ENCODE assay signal across 16 mouse cellular contexts in the genomic region with DNA sequence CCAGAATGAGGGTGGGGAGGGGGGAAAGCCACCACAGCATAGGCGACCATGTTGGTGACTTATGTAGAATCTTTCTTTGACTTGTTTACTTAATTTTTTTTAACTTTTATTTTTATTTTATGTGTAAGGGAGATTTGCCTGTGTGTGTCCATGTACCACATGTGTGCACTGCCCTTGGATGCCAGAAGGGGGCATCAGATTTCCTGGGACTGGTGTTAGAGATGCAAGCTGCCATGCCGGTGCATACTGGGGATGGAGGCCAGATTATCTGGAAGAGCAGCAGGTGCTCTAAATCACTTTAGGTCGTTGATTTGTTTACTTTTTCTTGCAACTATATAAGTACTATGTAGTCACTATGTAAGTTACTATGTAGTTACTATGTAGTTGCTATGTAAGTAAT.
DNase-seq lines count a peak whose midpoint lies in the region; ATAC-seq and TF ChIP-seq lines count a peak whose summit lies in the region.
"Had no signal": no experiment of that assay in that cellular context is flagged by ENCODE, and none has a peak within 500 bp of the region (broad histone marks: within the 10 kb centered on the region; RNA-seq: fewer than 3 reads in every experiment).

No protein-coding gene starts in this region.

- no peak for ATAC-seq in heart, postnatal 0 days (ENCODE audit: insufficient read depth, low read depth)
- no peak for ATAC-seq in liver, embryonic 14.5 days (ENCODE audit: insufficient read depth)
- no peak for ATAC-seq in liver, embryonic 11.5 days (replicated peaks; ENCODE audit: low FRiP score)
- ATAC-seq: CD4-positive, CD25-positive, alpha-beta regulatory T cell, adult 4 months; forebrain, embryonic 13.5 days; midbrain, embryonic 16.5 days had no signal

- H3K36me3 ChIP-seq in heart, postnatal 0 days (replicated peaks; ENCODE audit: control insufficient read depth, insufficient read depth, low read length): no peaks in the 10 kb centered on the region
- H3K36me3 ChIP-seq in heart, embryonic 10.5 days: no peaks in the 10 kb centered on the region
- H3K36me3 ChIP-seq in liver, embryonic 14.5 days (replicated peaks; ENCODE audit: control insufficient read depth, insufficient read depth, low read depth): no peaks in the 10 kb centered on the region
- H3K36me3 ChIP-seq in liver, embryonic 11.5 days (ENCODE audit: control insufficient read depth, insufficient read depth, low read length): no peaks in the 10 kb centered on the region
- H3K36me3 ChIP-seq in E14TG2a.4 (ENCODE audit: insufficient read depth, low read length): no peaks in the 10 kb centered on the region
- H3K36me3 ChIP-seq: liver, embryonic 13.5 days had no signal

- H3K9me3 ChIP-seq in heart, postnatal 0 days (replicated peaks; ENCODE audit: control insufficient read depth, low read length): no peaks in the 10 kb centered on the region
- H3K9me3 ChIP-seq in heart, embryonic 10.5 days: no peaks in the 10 kb centered on the region
- no peaks in the 10 kb centered on the region for H3K9me3 ChIP-seq in liver, embryonic 14.5 days (ENCODE audit: control insufficient read depth, low read length)
- H3K9me3 ChIP-seq in liver, embryonic 11.5 days (ENCODE audit: control insufficient read depth, low read length): no peaks in the 10 kb centered on the region
- H3K9me3 ChIP-seq in E14TG2a.4 (ENCODE audit: low read length): no peaks in the 10 kb centered on the region
- H3K9me3 ChIP-seq: forebrain, embryonic 13.5 days; liver, embryonic 13.5 days had no signal

- 0 out of 2 replicates have a peak, but pooled peaks cover 3% of the 10 kb centered on the region for H3K4me1 ChIP-seq in heart, postnatal 0 days (ENCODE audit: control insufficient read depth, insufficient read depth)
- H3K4me1 ChIP-seq in heart, embryonic 10.5 days: peaks cover 18% of the 10 kb centered on the region
- H3K4me1 ChIP-seq in liver, embryonic 14.5 days (replicated peaks; ENCODE audit: control insufficient read depth in 2 of 2, insufficient read depth in 2 of 2, low read length in 1 of 2): no peaks in the 10 kb centered on the region
- H3K4me1 ChIP-seq in liver, embryonic 11.5 days (replicated peaks; ENCODE audit: control insufficient read depth, insufficient read depth, low read length): no peaks in the 10 kb centered on the region
- H3K4me1 ChIP-seq in E14TG2a.4 (replicated peaks; ENCODE audit: low read depth, low read length): no peaks in the 10 kb centered on the region
- H3K4me1 ChIP-seq: liver, embryonic 13.5 days had no signal

- DNase-seq in heart, postnatal 0 days (ENCODE audit: low spot score): no peak
- no peak for DNase-seq in heart, embryonic 10.5 days (ENCODE audit: low spot score)
- no peak for DNase-seq in liver, embryonic 14.5 days (ENCODE audit: low read depth in 3 of 3, low spot score in 3 of 3)
- DNase-seq in liver, embryonic 11.5 days (ENCODE audit: low spot score): no peak
- DNase-seq in R1 (ENCODE audit: low read depth, low spot score): peak; percentile 20
- DNase-seq in urinary bladder, adult 2 months (ENCODE audit: low spot score): no peak
- DNase-seq: adrenal gland, postnatal 10 days; cerebellum, adult 9-10 months; heart, adult 18-20 months; heart, postnatal 10 days; liver, embryonic 13.5 days; right cerebral cortex, postnatal 14 days had no signal

- no peak for TF ChIP-seq EP300 in heart, postnatal 0 days (IDR thresholded peaks at IDR 0.05; ENCODE audit: low read depth)
- no peak for TF ChIP-seq EP300 in liver, embryonic 14.5 days (IDR thresholded peaks at IDR 0.05; ENCODE audit: low read depth)

- no peak overlapping the region for H3K4me3 ChIP-seq in heart, postnatal 0 days (ENCODE audit: low read depth, low read length)
- no peak overlapping the region for H3K4me3 ChIP-seq in heart, embryonic 10.5 days
- no peak overlapping the region for H3K4me3 ChIP-seq in liver, embryonic 14.5 days (ENCODE audit: insufficient read depth in 1 of 2, low read depth in 2 of 2, low read length in 2 of 2)
- no peak overlapping the region for H3K4me3 ChIP-seq in liver, embryonic 11.5 days (ENCODE audit: low read depth, low read length)
- no peak overlapping the region for H3K4me3 ChIP-seq in E14TG2a.4 (replicated peaks; ENCODE audit: low read length)
- H3K4me3 ChIP-seq: forebrain, embryonic 13.5 days; liver, embryonic 13.5 days had no signal

- H3K4me2 ChIP-seq in heart, postnatal 0 days (ENCODE audit: low read depth, low read length): no peak overlapping the region
- no peak overlapping the region for H3K4me2 ChIP-seq in liver, embryonic 14.5 days (ENCODE audit: low read depth)
- H3K4me2 ChIP-seq in liver, embryonic 11.5 days: no peak overlapping the region
- H3K4me2 ChIP-seq: forebrain, embryonic 13.5 days; liver, embryonic 13.5 days had no signal

- H3K27me3 ChIP-seq in heart, postnatal 0 days (ENCODE audit: control insufficient read depth, insufficient read depth, low read length): no peaks in the 10 kb centered on the region
- H3K27me3 ChIP-seq in heart, embryonic 10.5 days (ENCODE audit: insufficient read depth, poor library complexity, severe bottlenecking): peaks cover 19% of the 10 kb centered on the region
- H3K27me3 ChIP-seq in liver, embryonic 14.5 days (ENCODE audit: control insufficient read depth, insufficient read depth, low read length): no peaks in the 10 kb centered on the region
- peaks cover 16% of the 10 kb centered on the region for H3K27me3 ChIP-seq in liver, embryonic 11.5 days (replicated peaks; ENCODE audit: control insufficient read depth, insufficient read depth, low read length)
- H3K27me3 ChIP-seq in E14TG2a.4 (ENCODE audit: insufficient read depth, low read length): 0 out of 2 replicates have a peak, but pooled peaks cover 2% of the 10 kb centered on the region

- no peak overlapping the region for H3K9ac ChIP-seq in heart, postnatal 0 days (replicated peaks; ENCODE audit: low read depth, low read length)
- H3K9ac ChIP-seq in liver, embryonic 14.5 days (replicated peaks): no peak overlapping the region
- H3K9ac ChIP-seq in liver, embryonic 11.5 days (ENCODE audit: low read depth, low read length): no peak overlapping the region
- H3K9ac ChIP-seq: forebrain, embryonic 13.5 days; liver, embryonic 13.5 days had no signal

- WGBS in heart, postnatal 0 days: 67% methylated on average over 3 of the region's 3 CpGs
- WGBS in heart, embryonic 10.5 days: 71% methylated on average over 3 of the region's 3 CpGs
- WGBS in liver, embryonic 14.5 days (ENCODE audit: insufficient replicate concordance): 44% methylated on average over 3 of the region's 3 CpGs
- WGBS in liver, embryonic 11.5 days: 58% methylated on average over 3 of the region's 3 CpGs

- H3K27ac ChIP-seq in heart, postnatal 0 days (ENCODE audit: low read depth): no peak overlapping the region
- H3K27ac ChIP-seq in heart, embryonic 10.5 days: no peak overlapping the region
- no peak overlapping the region for H3K27ac ChIP-seq in liver, embryonic 14.5 days
- H3K27ac ChIP-seq in liver, embryonic 11.5 days (ENCODE audit: low read depth, low read length): no peak overlapping the region
- H3K27ac ChIP-seq: forebrain, embryonic 13.5 days; liver, embryonic 13.5 days had no signal

- TF ChIP-seq CTCF in heart, postnatal 0 days (IDR thresholded peaks at IDR 0.05; ENCODE audit: low read depth): peak; percentile 13
- peak; percentile 41; the same call in 1 of the 2 replicates for TF ChIP-seq CTCF in liver, embryonic 14.5 days (IDR thresholded peaks at IDR 0.05; ENCODE audit: low read depth)
- peak; percentile 49 for TF ChIP-seq CTCF in E14TG2a.4 (conservative IDR thresholded peaks at IDR 0.05; ENCODE audit: low read length)
